Mouse (Mus musculus): ENCODE data around the gene Nup98.

Gene Nup98

GRCm38 (mm10) chr7:102228049-102228670 lies 18.2 kb upstream of the Nup98 start:
- DNase-seq: no peak

- no peak for DNase-seq
Observed at GRCm38 (mm10) chr7:102226051-102226450, 16.1 kb upstream of the Nup98 start.

DNA sequence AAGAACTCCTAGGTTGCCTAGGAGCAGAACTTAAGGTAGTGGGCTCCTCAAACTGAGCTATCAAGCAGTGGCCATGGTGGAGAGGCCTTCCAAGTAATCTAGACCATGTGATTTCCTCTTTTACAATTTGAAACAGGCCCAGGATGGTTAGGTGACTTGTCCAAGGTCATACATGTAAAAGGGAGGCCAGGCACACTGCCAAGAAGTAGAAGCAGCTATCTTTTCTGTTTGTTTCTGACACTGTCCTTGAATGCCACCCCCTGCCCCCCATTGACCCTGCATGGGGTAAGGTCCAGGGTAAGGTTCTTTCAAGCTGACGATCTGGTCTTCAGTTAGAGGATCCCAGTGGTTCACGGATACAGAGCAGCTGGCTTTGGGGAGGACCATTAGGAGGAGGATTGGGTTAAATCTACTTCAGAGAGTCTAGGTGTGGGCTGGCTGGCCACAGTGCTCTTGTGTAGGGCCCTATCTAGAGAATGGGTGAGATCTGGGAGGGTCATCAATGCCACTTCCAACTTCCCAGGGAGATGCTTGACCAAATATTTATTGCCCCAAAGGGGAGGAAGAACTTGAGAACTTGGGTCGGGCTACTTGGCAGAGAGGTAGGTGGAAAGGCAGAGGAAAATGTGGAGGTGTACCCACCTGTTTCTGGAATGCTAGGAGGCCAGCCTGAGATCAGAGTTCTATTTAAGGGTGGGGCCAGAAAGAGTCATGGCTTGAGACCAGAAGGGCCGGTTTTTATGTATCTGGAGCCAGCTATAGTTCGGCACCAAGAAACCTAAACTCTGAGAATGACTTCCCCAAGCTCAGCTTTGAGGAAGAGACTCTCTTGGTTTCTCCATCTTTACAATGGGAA lies 14.1 kb upstream of the Nup98 start:
- DNase-seq: no peak

DNA sequence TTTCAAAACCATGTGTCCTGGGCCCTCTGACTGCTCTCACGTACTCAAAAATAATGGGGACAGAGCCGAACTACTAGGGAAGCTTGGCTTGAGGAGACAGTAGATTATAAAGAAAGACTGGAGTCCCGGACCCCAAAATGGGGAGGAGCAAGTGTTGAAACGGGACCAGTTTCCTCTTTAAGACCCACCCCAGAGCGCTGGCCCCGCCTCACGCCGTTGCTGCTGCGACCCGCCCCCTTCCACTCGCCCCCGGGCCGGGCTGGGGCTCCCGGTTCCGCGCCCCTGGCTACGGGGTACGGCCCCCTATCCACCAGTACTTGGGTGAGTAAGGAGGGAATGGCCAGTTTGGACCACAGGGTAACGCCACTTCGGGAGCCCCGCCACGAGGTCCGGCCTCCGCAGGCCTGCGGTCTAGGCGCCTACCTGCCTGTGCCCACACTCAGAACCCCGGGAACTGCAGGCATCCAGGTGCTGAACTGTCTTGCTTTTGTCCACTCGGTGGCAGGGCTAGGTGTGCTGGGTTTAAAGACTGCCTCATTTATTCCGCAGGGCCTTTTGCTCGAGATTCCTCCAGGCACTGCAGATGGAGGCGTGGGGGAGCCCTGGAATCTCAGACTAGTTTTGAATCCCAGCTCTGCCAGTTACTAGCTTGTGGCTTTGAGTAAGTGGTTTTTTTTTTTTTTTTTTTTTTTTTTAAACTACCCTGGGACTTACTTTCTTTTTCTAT lies 13.0 kb upstream of the Nup98 start:
- DNase-seq: peak; percentile 64

DNA sequence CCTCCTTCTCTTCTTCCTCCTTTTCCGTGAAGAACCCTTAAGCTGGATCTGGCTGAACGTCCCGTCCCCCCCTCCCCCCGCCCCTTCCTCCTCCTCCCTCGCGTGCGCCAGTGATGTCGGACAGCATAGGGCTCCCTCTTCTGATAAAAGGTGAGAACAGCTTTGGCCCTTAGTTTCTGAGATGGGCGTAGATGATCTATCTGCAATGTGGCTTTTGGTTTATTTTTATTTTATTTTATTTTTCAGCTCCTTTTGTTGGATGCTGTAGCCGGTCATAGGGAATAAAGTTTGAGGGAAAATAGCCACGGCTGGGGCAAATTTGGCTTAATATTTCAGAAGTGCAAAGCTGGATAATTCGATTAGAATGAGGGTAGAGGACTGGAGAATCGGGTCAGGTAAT lies 12.4 kb upstream of the Nup98 start:
- no peak for DNase-seq

- DNase-seq: no peak
Observed at GRCm38 (mm10) chr7:102221899-102222298, 11.9 kb upstream of the Nup98 start.

DNA sequence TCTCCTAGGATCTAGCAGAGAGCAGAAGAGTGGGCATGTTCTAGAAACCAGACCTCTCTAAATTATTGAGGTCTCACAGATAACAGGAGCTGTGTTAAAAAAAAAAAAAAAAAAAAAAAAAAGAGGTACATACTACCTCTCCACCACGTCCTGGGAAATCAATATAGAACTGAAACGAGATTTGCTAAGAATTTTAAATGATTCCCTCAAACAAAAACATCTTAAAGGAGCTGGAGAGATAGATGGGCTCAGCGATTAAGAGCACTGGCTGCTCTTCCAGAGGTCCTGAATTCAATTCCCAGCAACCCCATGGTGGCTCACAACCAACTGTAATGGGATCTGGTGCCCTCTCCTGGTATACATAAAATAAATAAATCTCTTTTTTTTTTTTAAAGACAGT lies 1.1 kb upstream of the Nup98 start:
- no peak for DNase-seq

GRCm38 (mm10) chr7:102208806-102209363 lies 1.1 kb downstream of the Nup98 start:
- DNase-seq: no peak

GRCm38 (mm10) chr7:102205646-102206045 lies 4.3 kb downstream of the Nup98 start:
- no peak for DNase-seq

DNA sequence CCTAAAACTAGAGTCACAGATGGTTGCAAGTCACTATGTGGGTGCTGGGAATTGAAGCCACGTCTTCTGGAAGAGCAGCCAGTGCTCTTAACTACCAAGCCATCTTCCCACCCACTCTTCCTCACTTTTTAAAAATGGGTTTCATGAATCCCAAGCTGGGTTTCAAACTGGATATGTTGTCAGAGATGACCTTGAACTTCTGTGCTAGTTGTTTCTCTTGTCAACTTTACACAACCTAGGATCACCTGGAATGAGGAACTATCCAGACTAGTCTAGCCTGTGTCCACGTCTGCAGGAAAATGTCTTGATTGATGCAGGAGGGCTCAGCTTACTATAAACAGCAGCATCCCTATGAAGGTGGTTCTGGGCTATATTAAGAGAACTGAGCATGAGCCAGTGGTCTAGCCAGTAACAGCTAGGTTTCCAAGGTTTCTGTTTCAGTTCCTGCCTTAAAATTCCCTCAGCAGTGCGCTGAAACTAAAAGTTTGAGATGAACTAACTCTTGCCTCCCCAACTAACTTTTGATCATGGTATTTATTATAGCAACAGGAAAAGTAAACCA lies 5.6 kb downstream of the Nup98 start:
- no peak for DNase-seq

DNA sequence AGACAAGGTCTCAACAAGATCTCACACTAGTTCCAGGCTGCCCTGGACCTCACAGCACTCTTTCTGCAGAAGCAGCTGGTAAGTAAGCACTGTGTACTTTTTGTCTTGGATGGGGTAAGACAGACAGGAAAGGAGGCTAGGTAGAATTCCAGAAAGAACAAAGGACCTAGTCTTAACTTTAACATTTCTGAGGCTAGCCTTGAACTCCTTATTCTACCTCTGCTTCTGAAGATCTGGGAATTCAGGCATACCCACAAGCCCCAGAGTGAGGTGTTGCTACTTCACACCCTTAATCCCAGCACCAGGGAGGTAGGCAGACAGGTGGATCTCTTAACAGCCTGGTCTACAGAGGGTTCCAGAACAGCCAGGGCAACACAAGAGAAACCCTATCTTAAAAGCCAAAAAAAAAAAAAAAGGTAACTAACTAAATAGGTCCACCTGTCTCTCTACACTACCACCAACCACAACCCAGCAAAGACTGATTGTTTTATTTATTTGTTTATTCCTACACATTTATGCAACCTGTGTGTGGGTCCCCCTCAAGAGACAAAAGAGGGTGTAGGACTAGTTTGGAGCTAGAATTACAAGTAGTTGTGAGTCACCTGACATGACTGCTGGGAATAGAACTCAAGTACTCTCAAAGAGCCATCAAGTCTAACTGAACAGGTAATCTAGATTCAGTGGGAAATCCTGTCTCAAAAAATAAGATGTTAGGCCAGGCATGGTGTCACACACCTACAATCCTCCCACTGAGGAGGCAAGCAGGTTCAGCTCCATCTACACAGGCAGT lies 8.8 kb downstream of the Nup98 start:
- DNase-seq: no peak

GRCm38 (mm10) chr7:102200576-102200975 lies 9.4 kb downstream of the Nup98 start:
- no peak for DNase-seq

- DNase-seq: no peak
Observed at GRCm38 (mm10) chr7:102192356-102192755, 17.6 kb downstream of the Nup98 start.

- no peak for DNase-seq
Observed at GRCm38 (mm10) chr7:102183849-102184248, 26.1 kb downstream of the Nup98 start.

DNA sequence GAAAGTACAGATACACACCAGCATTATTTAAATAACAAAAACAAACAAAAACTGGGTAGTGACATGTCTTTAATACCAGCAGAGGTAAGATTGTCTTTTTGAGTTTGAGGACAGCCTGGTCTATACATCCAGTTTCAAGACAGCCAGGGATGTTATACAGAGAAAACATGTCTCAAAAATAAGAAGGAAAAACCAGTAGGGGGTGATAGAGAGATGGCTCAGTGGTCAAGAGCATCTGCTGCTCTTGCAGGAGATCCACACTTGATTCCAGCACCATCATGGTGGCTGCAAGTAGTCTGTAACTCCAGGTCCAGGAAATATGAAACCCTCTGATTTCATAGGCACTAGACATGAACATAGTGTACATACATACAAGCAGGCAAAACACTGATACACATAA lies 39.7 kb downstream of the Nup98 start:
- no peak for DNase-seq

- no peak for DNase-seq
Observed at GRCm38 (mm10) chr7:102153691-102154090, 56.3 kb downstream of the Nup98 start.

DNA sequence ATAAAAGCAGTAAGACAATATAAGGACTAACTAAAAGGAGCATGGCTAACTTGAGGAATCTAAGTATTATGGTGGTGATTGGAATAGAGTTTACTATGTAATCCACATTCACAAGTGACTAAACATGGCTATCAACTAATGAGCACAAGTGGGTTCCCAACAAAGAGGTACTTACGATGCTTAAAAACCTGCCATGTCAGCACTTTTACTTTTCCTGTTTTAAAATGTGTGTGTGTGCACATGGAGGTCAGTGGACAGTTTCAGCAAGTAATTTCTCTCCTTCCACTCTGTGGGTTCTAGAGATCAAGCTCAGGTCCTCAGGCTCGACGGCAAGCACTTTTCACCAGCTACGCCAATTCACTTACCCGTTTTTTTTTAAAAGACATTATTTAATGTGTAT lies 72.1 kb downstream of the Nup98 start:
- DNase-seq: no peak

DNA sequence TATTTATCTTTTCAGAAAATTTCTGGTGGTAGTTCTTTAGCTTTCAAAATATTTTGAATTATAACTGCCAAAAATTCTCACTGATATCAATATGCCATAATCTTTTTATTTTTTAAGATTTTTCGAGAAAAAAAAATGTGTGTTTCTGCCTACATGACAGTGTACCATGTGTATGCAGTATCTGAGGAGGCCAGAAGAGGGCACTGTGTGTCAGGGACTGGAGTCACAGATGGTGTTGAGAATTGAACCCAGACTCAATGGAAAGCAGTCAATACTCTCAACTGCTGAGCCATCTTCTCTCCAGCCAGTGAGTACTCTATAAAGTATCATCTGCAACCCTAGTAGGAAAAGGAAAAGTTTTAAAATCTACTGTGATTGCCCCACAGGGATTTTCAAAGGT lies 72.5 kb downstream of the Nup98 start:
- DNase-seq: no peak

GRCm38 (mm10) chr7:102132395-102132794 lies 77.6 kb downstream of the Nup98 start:
- DNase-seq: no peak

DNA sequence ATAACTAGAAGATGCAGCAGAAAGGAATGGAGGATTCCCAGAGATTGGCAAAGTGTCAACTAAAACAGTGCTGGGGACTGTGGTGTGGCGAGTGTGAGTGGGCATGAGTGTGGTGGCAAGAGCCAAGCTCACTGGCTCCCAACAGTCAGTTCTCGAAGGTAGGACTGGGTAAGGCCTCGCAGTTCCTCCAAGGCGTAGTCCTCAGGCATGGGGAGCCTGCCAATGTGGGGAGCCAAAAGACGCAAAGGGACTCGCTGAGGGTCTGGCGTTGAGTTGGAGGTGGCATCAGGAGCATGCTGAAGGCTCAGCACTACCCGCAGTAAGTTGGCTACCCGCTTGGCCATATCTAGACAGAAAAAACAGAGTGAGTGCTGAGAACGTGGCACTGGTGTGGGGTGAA lies 89.7 kb downstream of the Nup98 start:
- no peak for DNase-seq

GRCm38 (mm10) chr7:102117382-102117781 lies 92.6 kb downstream of the Nup98 start:
- no peak for DNase-seq

DNA sequence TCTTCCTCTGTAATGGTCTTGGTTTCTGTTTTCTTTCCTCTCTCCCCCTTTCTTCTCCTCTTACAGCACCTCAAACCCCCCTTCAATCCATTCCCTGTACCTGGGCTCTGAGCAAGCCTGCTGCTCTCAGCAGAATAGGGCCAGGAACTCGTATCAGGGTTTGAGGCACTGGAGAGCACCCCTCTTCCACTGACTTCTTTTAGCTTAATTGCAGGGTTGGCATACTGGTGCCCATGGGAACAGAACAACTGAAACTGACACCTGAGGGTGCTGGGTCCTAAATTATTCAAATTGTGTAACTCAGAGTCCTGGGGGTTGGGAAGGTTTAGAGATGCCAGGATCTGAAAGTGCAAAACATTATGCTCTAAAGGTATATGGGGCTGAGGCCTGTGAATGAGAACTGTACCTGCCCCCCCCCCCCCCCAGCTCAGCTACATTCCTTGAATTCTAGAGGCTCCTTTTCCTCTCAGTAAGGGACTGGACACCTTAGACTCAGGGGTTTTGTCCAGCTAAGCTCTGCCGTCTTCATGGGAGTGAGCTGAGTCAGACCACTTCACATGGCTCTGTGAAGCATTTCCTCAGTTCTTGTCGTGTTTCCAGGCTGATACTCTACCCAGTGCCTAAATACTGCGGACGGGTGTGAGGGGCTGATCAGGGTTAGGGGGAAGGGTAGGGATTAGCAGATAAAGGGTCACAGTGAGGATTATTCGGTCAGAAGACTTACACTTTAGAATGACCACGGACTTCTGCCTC lies 93.2 kb downstream of the Nup98 start, which contains the start of gene Chrna10:
TSS of gene Chrna10 (minus strand) at position 250 of the 753 bp plus-strand sequence.
- no peak for DNase-seq
